Mouse (Mus musculus) limb, embryonic 11.5 days (tissue): ENCODE measurements around the gene Sdha. TPM values are rescaled to one million over a fixed set of nuclear protein-coding genes. Genes with fewer than 3 reads are reported as not detected.

Experiments used
- ATAC-seq: fragments of 200-750 bp; cut with Nextera tagmentation; 2 replicates; pipeline ENCODE4 v1.8.0; 2017; ENCODE audit warnings: low read depth; ENCODE audit not compliant: insufficient number of reproducible peaks, low FRiP score, low TSS enrichment
- DNase-seq: peaks from one replicate; pipeline ENCODE4 v3.0.0-alpha.2; 2015; ENCODE audit warnings: low spot score
- H3K27ac ChIP-seq: fragments of 300-500 bp; sonication (generic); replicated peaks from 2 replicates; pipeline ENCODE4 v1.5.1; 2014; ENCODE audit warnings: low read depth, mild to moderate bottlenecking, low read length
- H3K27me3 ChIP-seq: fragments of 300-500 bp; sonication (generic); 2 replicates; pipeline ENCODE4 v1.6.1; 2014; ENCODE audit warnings: mild to moderate bottlenecking, low read length, mixed read lengths; ENCODE audit not compliant: control insufficient read depth, insufficient read depth
- H3K36me3 ChIP-seq: fragments of 300-500 bp; sonication (generic); 2 replicates; pipeline ENCODE4 v1.6.1; 2014; ENCODE audit warnings: mild to moderate bottlenecking, low read length, moderate library complexity, mixed read lengths; ENCODE audit not compliant: control insufficient read depth, insufficient read depth
- H3K4me1 ChIP-seq: fragments of 300-500 bp; sonication (generic); 2 replicates; pipeline ENCODE4 v1.6.1; 2014; ENCODE audit warnings: low read length, mixed read lengths; ENCODE audit not compliant: control insufficient read depth, insufficient read depth
- H3K4me2 ChIP-seq: fragments of 300-500 bp; sonication (generic); 2 replicates; pipeline ENCODE4 v1.6.1; 2014; ENCODE audit warnings: low read depth, mild to moderate bottlenecking, moderate library complexity; ENCODE audit not compliant: severe bottlenecking
- H3K4me3 ChIP-seq: fragments of 300-500 bp; sonication (generic); 2 replicates; pipeline ENCODE4 v1.5.1; 2014; ENCODE audit warnings: low read depth, low read length
- H3K9ac ChIP-seq: fragments of 300-500 bp; sonication (generic); 2 replicates; pipeline ENCODE4 v1.6.1; 2014; ENCODE audit warnings: mild to moderate bottlenecking, low read length
- H3K9me3 ChIP-seq: fragments of 300-500 bp; sonication (generic); 2 replicates; pipeline ENCODE4 v1.6.1; 2016; ENCODE audit warnings: low read length; ENCODE audit not compliant: control insufficient read depth
- WGBS: fragments of 180-500 bp; shearing (Covaris S2); extraction: QIAGEN DNeasy Blood & Tissue Kit; methylation state at CpG from one replicate; pipeline ENCODE4 v1.1.7; 2014; 5-methylcytosine and 5-hydroxymethylcytosine counted together
- polyA plus RNA-seq: library from polyadenylated mRNA; unstranded; fragments of >200 nt; fragmentation: Nextera tagmentation; extraction: Ambion mirVana; gene quantifications from 2 replicates; pipeline ENCODE4 v1.2.1, GENCODE M21; 2014

The Sdha gene
- polyA plus RNA-seq, 1 experiment from 2014 or later: 214 TPM

DNA sequence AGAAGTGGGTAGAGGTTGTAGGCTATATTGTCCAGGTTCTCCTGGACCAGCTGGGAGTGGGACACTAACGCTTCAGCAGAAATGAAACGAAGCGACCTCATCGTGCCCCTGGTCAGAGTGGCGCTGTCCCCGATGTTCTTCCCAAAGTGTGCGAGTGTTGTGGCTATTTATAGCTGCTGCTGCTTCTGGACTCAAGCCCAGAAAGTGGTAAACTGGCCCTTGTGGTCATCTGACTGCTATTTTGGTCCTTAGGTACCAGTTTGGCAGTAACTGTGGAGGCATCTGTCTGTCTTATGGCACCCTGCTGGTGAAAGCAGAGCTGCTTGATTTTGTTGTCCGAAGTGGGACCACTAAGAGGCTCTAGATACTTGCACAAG lies 13.8 kb upstream of the Sdha start, which contains the start of gene Lrrc14b:
Lrrc14b (minus strand) TSS at position 147 of the 377 bp plus-strand sequence.
- DNase-seq: no peak
- Histone ChIP-seq H3K4me3 (no peak within 1 kb of the TSS), H3K36me3 (peaks cover 2% of the 10 kb centered on the region; the same call in 1 of the 2 replicates), H3K4me1 (no peaks in the 10 kb centered on the region), H3K4me2 (no peak within 1 kb of the TSS), H3K27ac (no peak within 1 kb of the TSS), H3K9ac (no peak within 1 kb of the TSS), H3K27me3 (no peaks in the 10 kb centered on the region), H3K9me3 (no peaks in the 10 kb centered on the region)
- 87% methylated on average over 8 of the region's 8 CpGs for WGBS
- ATAC-seq: no peak

DNA sequence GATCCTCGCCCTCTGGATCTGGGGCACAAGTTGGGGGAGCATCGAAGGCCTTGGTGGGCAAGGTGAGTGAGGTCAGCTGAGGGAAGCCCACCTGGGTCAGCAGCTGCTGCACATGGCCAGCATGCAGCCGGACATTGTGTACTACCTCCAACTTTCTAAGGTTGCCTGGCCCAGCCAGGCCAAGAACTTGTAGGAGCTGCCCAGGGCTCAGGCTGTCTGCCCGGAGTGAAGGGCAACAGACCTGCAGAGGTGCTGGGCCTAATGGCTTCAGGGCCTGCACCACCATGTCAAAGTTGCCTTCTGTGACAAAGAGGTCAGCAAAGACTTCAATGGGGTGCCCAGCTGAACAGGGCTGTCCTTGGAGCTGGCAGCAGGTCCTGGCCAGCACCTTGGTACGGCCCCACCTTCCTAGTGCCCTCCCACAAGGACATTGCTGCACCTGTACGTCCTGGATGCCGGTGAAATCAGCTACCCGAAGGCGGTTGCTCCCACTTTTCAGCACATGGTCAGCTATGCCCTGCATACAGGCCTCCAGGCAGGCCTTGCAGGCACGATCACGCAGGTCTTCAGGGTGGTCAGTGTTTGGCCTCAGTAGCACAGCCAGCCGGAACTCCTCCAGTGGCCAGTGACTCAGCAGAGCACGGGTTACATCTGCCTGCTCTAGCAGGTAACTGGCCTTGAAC lies 13.2 kb upstream of the Sdha start:
- H3K27me3 ChIP-seq: no peaks in the 10 kb centered on the region
- no peaks in the 10 kb centered on the region for H3K9me3 ChIP-seq
- DNase-seq: no peak
- H3K4me2 ChIP-seq: no peak overlapping the region
- H3K4me3 ChIP-seq: no peak overlapping the region
- 86% methylated on average over 13 of the region's 13 CpGs for WGBS
- peaks cover 4% of the 10 kb centered on the region for H3K36me3 ChIP-seq
- H3K9ac ChIP-seq: no peak overlapping the region
- H3K4me1 ChIP-seq: no peaks in the 10 kb centered on the region
- H3K27ac ChIP-seq: no peak overlapping the region
- ATAC-seq: no peak

DNA sequence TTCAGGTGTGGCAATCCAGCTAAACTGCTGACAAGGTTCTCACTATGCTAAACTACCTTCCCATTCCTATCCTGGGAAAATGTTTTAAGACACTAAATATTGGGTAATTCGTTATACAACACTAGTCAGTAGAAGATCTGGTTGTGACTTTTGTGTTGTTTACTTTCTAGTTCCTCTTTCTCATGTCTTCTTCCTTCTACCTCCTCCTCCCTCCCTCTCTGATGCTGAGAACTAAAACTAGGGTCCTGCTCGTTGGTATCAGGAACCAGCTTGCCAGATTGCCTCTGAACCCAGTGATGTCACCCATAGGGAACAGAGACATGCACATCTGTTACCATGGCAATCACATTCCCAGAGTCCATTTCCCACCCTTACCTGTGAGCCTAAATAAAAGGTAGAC lies 12.1 kb upstream of the Sdha start:
- no peak overlapping the region for H3K9ac ChIP-seq
- H3K4me2 ChIP-seq: no peak overlapping the region
- WGBS: 85% methylated on average over 2 of the region's 2 CpGs
- no peak for ATAC-seq
- H3K27ac ChIP-seq: no peak overlapping the region
- H3K9me3 ChIP-seq: no peaks in the 10 kb centered on the region
- DNase-seq: no peak
- no peaks in the 10 kb centered on the region for H3K27me3 ChIP-seq
- H3K36me3 ChIP-seq: peaks cover 6% of the 10 kb centered on the region
- no peak overlapping the region for H3K4me3 ChIP-seq
- no peaks in the 10 kb centered on the region for H3K4me1 ChIP-seq

DNA sequence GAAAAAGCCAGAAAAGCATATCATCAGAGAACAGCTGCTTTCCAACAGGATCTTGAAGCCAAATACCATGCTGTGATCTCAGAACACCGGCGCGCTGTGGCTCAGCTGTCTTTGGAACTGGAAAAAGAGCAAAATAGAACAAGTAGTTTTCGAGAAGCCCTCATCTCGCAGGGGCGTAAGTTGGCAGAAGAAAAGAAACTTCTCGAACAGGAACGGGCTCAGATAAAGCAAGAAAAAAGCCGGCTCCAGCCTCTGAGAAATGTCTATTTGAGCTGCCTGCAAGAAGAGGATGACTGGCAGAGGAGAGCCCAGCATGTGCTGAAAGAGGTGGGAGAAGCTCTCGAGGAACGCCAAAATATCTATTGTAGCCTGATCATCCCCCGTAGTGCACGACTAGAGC lies 6.4 kb upstream of the Sdha start:
- Histone ChIP-seq H3K4me2 (no peak overlapping the region), H3K36me3 (peaks cover 8% of the 10 kb centered on the region), H3K4me3 (no peak overlapping the region), H3K9ac (no peak overlapping the region), H3K4me1 (no peaks in the 10 kb centered on the region), H3K27me3 (no peaks in the 10 kb centered on the region), H3K9me3 (no peaks in the 10 kb centered on the region), H3K27ac (no peak overlapping the region)
- ATAC-seq (no peak), DNase-seq (no peak)
- 94% methylated on average over 13 of the region's 13 CpGs for WGBS

DNA sequence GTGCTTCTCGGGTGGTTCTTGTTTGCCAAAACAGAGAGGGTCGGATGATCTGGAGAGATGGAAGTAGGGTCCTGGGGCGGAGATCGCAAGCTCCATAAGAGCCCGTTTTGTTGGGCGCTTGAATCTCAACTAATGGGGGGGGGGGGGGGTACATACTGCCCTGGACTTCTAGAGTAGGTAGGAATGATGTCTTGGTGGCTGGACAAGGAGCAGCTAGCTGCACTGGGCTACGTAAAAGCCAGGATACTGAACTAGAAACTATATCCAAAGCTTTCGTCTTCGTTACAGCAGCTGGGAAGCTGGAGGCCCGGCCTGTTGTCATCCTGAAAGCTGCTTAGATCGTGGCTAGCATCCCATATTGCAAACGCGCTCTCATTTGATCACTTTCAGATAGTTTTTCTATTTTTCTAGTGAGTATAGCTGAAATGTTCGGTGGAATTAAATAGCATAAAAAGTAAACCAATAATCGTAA lies 391 bp upstream of the Sdha start:
- H3K4me2 ChIP-seq: peak overlapping the region; percentile 74
- H3K27ac ChIP-seq: no peak overlapping the region
- WGBS: 1% methylated on average over 15 of the region's 15 CpGs
- peak overlapping the region; percentile 83 for H3K9ac ChIP-seq
- DNase-seq (no peak), ATAC-seq (no peak)
- H3K4me3 ChIP-seq: peak overlapping the region; percentile 54
- no peaks in the 10 kb centered on the region for H3K27me3 ChIP-seq
- 0 out of 2 replicates have a peak, but pooled peaks cover 3% of the 10 kb centered on the region for H3K4me1 ChIP-seq
- H3K9me3 ChIP-seq: no peaks in the 10 kb centered on the region
- 0 out of 2 replicates have a peak, but pooled peaks cover 2% of the 10 kb centered on the region for H3K36me3 ChIP-seq

DNA sequence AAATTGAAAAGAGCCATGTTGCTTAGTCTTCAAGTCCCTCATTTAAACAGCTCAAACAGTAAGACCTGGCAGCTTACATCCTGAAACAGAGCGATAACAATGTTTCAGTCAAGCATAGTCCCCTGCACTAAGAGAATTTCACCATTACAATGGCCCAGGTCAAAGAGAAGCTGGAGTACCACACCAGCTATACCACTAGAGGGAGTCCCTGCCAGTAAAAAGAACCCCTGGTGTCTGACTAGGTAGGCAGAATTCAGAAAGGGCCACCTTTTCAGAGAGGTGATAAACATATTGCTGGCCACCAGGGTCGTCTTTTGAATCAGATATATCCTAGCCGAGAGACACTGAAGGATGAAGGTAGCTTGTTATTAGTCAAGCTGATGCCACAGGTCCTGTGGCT lies 9.0 kb downstream of the Sdha start:
- Histone ChIP-seq H3K27me3 (no peaks in the 10 kb centered on the region), H3K4me2 (no peak overlapping the region), H3K9ac (no peak overlapping the region), H3K9me3 (no peaks in the 10 kb centered on the region), H3K4me1 (no peaks in the 10 kb centered on the region), H3K36me3 (peaks cover 10% of the 10 kb centered on the region), H3K27ac (no peak overlapping the region), H3K4me3 (no peak overlapping the region)
- DNase-seq (peak; percentile 43), ATAC-seq (no peak)
- WGBS: 57% methylated on average over 3 of the region's 3 CpGs

DNA sequence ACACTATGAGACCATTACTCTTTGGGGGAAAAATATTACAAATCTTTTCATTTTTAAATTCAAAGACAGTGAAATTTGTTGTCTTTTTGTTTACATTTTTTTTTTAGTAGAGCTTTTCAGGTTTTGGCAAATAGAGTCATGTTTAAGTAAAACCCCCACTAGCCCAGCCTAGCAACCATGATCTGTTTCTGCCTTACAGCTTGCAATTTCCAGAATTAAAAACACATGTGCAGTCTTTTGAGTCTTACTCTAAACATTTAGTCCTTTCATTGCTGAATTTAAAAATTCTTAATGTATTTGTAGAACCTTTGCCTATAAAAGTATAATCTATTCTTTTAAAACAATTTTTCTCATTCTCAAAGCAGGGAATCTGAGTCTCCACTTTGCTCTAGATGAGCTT lies 20.8 kb downstream of the Sdha start:
- no peak overlapping the region for H3K4me3 ChIP-seq
- H3K9ac ChIP-seq: no peak overlapping the region
- ATAC-seq (no peak), DNase-seq (no peak)
- H3K4me1 ChIP-seq: no peaks in the 10 kb centered on the region
- no peaks in the 10 kb centered on the region for H3K9me3 ChIP-seq
- no peaks in the 10 kb centered on the region for H3K27me3 ChIP-seq
- H3K4me2 ChIP-seq: no peak overlapping the region
- H3K27ac ChIP-seq: no peak overlapping the region
- peaks cover 25% of the 10 kb centered on the region for H3K36me3 ChIP-seq

DNA sequence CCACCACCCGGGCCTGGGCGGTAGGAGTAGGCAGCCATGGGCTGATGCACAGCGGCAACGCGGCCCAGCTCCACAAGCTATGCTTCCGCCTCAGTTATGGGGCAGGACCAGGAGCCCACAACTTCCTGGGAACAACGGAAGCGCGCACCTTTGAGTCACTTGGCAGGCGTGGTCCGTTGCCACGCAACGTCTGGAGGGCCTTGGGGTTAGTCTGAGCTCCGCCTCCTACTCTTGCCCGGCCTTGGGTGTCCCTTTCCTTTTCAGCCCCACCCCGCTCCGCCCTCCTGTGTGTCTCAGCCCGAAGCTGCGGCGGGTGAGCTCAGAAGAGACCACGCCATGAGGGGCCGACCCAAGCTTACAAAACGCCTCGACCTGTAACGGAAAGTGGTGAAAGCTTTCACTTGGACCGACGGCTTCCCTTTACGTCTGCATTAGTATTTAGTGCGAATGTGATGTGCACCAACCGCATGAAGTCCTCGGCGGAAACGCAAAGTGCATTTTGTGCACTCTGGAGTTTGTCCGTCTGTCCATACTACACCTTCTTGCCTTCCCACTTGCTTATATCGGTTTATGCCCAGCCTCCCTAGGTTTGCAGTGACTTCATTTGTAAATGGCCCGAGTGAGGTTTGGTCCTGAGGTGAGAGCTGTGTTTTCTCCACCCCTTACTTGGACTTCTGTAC lies 32.8 kb downstream of the Sdha start, which contains the start of gene Pdcd6:
Pdcd6 (minus strand) TSS at position 411 of the 680 bp plus-strand sequence.
- H3K27ac ChIP-seq: no peak within 1 kb of the TSS

More for the DNA sequence above, 32.8 kb downstream of the Sdha start, which contains the start of gene Pdcd6:
- DNase-seq (peak; percentile 94), ATAC-seq (peak; percentile 100)
- peak within 1 kb of the TSS; percentile 67 for H3K4me3 ChIP-seq
- no peaks in the 10 kb centered on the region for H3K27me3 ChIP-seq
- no peaks in the 10 kb centered on the region for H3K9me3 ChIP-seq
- peaks cover 3% of the 10 kb centered on the region; the same call in 1 of the 2 replicates for H3K4me1 ChIP-seq
- H3K36me3 ChIP-seq: peaks cover 8% of the 10 kb centered on the region; the same call in 1 of the 2 replicates
- H3K4me2 ChIP-seq: peak within 1 kb of the TSS; percentile 48
- H3K9ac ChIP-seq: peak within 1 kb of the TSS; percentile 70
- under 1% methylated on average over 36 of the region's 36 CpGs for WGBS
